Mouse (Mus musculus) layer of hippocampus, adult 9-10 months (tissue): ENCODE measurements at regions not wholly inside any gene's neighbourhood (a gene's known extent, or its start where the extent isn't known, plus 50 kb on each side); places are given as distances from the start of the nearest gene placed in this dataset.

Experiments
- DNase-seq: peaks from one replicate; pipeline ENCODE4 v3.0.0; 2022; ENCODE audit warnings: low spot score

DNA sequence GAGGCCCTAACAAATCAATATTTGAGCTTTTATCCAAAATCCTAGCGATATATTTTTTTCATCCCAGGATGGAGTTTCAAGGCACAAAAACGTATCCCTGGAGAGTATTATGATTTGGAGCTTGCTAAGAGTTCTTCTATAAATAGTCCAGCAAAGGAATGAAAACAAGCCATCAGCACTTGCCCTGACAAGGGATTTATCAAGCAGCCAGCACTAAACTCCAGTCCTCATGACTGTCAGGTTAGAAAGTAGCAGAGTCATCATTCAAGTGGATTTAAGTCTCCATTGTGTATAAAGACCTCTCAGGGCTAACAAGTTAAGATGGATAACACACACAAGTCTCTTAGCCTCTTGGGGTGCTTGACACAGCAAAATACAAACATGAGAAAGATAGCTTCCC lies 148.6 kb upstream of the Ust start:
- DNase-seq = no peak

DNA sequence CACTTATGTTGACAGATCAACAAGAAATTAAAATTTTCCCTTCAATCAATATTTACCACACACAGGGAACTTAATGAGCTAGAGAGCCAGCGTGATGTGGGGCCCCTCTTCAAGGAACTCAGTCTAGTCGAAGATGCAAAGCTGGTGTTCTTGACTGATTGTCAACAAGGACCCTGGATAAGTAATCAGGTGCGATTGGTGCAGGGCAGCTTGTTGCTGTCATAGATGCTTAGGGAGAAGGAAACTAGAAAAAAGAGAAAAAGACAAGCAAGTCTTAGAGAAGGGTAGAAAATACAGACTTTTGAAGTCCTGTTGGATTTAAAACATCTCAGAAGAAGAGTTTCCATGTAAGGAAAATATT lies 140.3 kb upstream of the Ust start:
- no peak for DNase-seq

DNA sequence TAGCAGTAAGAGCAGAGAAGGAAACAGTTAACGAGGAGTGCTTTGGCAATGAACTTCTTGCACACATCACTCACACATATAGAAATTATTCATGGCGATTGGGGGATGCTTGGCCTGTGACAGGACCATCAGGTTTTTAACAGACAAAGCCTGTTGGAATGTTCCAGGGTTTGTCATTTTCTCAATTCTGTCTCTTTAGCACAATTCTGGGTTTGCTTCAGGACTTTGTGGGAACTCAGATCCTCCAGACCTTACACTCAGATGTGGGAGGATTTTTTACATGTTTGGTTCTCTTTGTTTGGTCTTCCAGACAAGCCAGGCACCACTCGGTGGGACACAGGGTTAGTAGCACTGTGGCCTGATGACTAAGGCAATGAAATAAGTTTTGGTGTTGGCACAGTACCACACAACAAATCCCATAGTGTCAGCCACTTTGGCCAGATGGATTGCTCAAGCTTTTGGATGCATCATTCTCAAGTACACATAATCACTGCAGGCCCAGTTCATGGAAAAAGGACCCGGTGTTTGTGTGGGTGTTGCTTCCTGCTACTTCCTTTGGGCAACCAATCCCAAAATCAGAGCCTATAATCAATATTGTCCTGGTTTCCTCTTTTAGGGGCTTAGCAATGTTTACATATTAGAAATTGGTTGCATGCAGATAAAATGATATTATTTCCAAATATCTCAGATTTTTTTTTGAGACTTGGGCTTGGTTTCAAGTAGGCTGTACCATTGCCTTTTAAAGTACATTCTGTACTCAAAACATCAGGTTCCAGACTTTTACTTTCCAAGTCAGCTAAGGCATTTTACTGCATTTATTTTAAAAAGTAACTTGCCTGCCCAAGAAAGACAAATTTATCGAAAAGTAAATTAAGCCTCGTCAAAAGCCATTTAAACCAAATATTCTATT lies 139.7 kb upstream of the Ust start:
- DNase-seq = no peak

DNA sequence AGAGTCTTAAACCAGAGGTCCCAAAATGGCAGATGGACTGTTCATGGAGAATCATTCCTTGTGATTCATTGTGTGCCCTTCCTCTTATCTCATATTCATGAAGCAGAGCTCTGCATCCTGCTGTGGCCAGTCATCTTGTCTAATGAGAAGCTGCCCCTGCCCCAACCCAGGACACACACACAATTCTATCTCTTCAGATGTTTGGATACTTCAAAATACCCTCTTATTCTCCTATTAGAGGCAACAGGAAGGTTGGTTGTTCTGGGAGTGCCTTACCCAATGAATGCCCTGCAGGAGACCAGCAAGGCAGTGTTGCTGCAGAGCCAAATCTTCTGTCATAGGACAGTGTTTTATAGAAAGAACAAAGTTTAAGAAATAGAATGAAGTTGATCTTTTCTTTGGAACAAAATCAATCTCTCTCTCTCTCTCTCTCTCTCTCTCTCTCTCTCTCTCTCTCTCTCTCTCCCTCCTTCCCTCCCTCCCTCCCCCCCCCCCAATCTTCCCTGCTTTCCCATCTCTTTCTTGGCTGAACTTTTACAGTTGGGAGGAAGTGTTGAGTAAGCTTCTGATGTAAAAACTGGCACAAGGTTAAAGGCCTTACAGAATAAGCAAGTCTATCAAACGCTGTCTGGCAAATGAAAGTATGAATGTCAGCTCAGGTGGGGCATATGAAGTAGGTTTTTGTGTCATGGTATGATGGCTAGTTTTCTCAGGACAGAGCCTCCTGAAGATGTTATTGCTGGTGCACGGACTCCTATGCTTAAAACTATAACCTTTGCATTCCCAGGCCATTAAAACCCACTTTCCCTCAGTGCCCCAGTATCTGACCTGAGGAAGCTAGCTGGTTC lies 138.8 kb upstream of the Ust start:
- DNase-seq = no peak

DNA sequence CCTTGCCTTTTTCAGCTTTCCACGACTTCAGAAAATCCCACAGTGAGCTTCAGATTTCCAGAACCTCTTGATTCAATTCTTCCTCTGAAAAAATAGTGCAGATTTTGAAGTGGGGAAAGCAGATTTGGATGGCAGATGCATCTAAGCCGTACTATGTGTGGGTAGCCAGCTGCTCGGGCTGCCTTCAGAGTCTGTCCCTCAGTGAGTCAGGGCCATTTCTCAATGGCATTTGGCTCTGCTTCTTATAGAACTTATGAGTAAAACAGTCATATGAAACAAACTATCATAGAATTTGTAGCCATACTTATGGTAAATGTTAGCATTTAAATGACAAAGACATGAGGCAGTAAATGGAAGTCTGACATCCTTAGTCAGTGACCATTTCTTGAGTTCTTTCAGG lies 135.0 kb upstream of the Ust start:
- DNase-seq = peak; percentile 11

DNA sequence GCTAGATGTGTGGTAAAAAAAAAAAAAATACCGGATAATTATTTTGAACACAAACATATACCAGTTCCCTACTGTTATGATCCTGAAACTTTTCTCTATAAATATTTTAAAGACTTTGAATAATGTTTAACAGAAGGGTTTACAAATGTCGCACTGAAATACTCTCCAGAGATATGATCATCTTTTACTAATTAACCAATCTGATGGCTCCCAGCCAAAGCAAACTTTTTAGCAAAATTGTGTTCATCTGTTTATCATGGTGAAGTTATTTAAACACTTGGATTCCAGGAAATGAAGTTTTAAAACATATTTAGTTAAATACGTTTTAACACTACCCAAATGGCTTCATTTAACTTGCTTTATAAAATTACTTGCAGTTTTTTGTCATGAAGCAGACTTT lies 123.6 kb upstream of the Ust start:
- DNase-seq = no peak

DNA sequence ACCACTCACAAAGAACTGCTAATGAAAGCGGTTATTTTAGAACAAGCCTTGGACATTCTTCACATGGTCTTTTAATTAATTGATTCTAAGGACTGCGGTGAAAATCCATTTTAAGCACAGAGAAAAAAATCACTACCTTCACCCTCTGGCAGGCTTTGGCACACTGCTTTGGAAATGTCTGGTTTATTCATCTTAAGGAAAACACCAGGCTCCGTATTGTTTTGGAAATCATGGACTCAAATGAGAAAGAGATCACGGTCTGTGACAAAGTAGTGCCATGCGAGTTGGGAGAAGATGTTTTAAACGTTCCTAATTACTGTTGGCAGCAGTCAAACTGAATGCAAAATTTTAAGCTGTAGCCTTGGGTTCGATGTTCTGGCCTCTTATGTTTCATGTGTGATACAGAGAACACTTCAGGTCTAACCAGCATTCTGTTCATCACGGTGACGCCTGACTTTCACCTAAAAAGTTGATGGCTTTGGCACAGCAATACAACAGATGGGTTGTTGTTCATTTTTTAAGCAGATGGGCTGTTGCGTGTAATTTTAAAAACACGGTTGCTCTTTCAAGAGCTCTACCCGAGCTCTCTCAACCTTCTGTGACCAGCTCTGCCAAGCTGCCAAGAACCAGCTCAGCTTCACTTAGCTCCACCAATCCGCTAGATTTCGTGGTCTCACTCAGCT lies 105.7 kb upstream of the Ust start:
- no peak for DNase-seq

DNA sequence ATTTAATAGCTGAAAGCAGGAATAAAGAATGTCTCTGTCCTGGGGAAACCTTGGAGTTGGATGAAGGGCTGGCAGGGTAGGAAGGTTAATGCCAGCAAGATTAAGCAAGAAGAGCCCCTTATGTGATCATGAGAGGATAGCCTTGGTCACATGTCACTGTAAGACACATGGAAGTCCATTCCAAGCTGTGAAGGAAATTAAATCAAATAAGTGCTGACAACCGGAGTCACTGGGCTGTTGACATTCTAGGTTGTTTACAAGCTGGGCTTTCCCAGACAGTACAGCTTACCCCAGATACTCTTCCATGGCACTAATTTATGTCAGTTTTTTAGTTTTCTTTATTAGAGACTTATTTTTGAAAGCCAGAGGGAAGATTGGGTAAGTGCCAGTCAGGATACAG lies 100.1 kb upstream of the Ust start:
- DNase-seq = no peak

DNA sequence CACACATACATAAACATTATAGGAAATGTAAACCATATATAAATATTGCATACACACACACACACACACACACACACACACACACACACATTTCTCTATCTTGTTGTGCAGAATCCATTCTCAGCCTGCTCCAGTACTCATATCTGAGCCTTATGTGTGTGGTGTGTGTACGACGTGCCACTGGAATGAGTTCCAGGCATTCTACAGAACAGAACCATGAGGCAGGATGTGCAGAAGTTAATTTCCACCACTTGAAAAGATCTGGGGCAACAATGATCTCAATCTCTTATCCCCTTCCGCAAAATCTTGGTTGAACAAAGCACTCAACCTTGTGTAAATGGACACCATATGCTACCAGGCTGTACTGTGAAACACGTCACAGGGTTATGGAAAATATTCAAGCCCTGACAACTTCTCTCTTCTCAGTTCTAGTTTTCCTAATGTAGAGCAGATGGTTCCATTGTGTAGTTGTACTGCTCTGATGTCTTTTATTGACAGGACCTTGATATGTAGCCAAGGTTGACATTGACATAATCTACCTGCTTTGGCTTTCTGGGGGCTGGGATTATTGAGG lies 96.9 kb upstream of the Ust start:
- no peak for DNase-seq

DNA sequence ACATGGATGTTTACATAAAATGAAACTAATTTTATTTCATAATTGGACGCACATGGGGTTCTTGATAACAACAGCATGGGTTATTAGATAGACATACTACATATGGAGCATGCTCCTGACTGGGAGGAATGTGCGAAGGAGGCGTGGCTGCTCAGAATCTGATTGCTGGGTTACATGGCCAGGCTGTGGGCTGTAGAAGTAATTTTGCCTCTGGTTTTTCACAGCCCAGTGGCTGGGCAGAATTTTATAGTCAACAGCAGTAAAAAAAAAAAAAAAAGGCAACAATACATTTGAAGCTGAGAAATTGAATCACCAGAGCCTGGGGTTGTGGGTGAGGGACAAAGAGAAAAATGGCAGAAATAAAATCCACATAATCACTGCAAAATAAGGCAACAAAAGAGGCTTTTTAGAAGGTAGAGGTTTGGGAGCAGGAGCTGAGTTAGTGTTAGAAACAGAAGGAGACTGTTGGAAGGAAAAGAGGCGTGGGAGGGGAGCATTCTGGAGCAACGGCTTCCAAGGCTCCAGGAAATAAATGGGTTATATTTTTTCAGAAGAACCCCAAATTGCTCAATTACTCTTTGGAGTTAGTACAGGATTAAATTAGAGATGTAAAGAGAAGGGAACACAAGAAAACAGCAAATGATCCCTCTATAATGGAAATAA lies 71.4 kb upstream of the Ust start:
- peak; percentile 48 for DNase-seq

DNA sequence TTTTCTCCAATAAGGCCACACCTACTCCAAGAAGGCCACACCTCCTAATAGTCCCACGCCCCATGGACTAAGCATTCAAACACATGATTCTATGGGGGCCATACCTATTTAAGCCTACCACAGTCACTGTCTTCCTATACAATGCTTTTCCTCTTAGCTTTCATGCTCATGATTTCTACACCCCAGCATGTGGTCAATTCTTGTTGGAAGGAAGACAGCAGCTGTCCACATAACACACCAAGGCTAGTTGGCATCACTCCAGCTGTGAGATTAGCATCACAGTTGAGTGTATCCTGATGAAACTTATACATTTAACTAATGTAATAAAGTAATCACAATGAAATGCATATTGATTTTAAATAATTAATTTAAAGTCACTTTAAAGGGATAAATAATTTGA lies 70.5 kb upstream of the Ust start:
- no peak for DNase-seq

DNA sequence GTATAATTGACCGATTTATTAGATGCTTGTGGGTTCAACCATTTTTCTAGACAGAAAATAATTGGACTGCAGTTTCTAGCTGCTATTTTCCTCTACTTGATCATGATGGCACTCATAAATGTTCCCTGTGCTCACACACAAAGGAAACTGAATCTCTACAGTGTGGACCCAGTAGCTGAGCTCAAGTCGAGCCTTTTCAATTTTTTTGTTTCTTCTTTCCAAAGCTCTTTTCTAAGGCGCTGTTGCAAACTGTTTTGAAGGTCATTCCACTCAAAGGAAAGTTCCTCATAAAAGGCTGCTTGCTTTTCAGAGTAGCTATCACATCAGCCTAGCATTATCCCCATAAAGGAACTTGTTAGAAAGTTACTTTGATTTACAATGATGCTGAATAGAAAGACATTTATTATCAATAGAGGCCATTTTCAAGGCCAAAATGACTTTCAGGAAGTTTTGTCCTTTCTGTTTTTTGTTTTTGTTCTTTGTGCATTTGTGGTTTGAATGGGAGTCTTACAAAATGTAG lies 65.8 kb upstream of the Ust start:
- no peak for DNase-seq

DNA sequence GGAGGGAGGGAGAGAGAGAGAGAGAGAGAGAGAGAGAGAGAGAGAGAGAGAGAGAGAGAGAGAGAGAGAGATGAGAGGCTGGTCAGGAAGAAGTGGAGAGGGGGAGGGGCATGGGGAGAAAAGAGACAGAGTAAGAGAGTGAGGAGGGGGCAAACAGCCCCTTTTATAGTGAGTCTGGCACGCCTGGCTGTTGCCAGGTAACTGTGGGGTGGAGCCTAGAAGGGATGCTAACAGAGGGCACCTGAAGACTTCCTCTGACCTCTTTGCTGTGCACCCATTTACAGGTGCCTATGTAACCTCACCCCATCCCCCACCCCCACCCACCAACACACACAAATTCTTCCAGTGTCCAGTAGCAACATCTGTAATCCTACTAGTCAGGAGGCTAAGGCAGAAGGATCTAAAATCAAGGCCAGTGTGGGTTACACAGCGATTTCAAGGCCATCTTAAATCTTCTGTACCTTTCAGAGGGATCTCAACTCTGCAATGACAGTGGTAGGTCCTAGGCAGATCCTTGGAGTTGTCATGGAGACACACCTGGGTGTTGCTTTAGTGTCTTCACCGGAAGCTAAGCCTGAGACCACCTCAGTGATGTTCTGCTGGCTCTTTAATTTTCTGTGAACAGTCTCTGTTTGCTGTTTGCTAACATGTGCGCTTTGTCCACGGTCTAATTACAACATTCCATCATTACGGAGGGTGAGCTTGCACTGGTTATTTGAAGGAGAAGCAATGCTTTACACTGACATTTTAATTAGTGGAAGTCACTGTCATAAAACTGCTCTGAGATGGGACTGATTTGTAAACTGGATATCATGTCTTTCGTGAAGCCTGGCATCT lies 65.1 kb upstream of the Ust start:
- no peak for DNase-seq

DNA sequence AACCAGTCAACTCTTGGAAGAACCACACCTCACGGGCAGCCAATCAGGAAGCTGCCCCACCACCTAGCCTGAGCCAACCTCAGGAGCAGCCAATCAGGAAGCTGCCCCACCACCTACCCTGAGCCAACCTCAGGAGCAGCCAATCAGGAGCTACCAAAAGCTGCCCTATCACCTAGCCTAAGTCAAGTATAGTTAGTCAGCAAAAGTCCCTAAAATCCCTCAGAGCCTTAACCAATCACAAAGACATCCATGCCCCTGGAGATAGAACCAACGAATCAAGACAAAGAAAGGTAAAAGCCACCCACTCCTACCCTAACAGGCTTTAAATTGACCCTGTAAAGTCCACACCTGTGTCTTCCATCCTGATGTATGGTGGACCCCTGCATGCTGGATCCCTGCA lies 61.7 kb upstream of the Ust start:
- no peak for DNase-seq

DNA sequence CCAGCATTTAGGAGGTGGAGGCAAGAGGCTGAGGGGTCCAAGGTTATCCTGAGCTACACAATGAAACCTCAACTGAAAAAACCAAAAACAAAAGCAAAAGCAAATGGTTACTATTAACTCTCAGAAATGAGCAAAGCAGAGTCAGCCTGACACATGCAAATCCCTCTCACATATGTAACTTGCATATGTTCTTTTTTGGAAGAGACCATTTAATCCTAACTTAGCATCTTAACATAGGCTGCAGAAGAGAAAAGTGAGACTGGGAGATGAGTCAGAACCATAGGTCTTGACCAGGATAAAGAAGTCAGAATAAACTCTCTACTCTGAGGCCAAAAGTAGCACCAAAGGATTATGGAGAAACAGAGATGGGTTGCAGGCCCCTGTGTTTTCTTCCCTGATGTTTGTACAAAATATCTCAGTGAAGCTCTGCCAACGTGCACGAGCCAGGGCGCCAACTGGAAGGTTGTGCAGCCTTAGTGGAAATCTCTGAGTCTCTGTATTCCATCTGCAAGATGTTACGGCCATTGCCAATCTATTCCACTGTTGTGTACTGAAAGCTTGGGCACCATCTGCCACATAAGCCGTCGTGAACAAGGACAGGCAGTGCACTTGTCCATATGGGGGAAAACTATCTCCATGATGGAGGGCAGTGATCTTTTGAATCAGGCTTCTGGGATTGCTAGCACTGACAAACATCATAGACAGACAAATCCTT lies 59.2 kb upstream of the Ust start:
- peak; percentile 6 for DNase-seq
